Mouse (Mus musculus) adrenal gland, postnatal 25 days (tissue): Measurements from ENCODE around the gene Dgcr2. TPM values are rescaled to one million over a fixed set of nuclear protein-coding genes. Genes with fewer than 3 reads are reported as not detected.

Experiments used
- DNase-seq: peaks from one replicate; pipeline ENCODE4 v3.0.0; 2021; ENCODE audit warnings: mixed read lengths
- total RNA-seq: library from RNA; stranded (reverse); gene quantifications from 2 replicates; pipeline ENCODE4 v1.2.3, GENCODE M21; 2021

The Dgcr2 gene
- total RNA-seq, 1 experiment from 2014 or later: 73.0 TPM

GRCm38 (mm10) chr16:17807192-17808009, 91.0 kb downstream of the Dgcr2 start:
- peak; percentile 93 for DNase-seq

GRCm38 (mm10) chr16:17806581-17807191, 91.7 kb downstream of the Dgcr2 start:
- DNase-seq: no peak

GRCm38 (mm10) chr16:17804982-17805381, 93.4 kb downstream of the Dgcr2 start:
- DNase-seq: no peak

DNA sequence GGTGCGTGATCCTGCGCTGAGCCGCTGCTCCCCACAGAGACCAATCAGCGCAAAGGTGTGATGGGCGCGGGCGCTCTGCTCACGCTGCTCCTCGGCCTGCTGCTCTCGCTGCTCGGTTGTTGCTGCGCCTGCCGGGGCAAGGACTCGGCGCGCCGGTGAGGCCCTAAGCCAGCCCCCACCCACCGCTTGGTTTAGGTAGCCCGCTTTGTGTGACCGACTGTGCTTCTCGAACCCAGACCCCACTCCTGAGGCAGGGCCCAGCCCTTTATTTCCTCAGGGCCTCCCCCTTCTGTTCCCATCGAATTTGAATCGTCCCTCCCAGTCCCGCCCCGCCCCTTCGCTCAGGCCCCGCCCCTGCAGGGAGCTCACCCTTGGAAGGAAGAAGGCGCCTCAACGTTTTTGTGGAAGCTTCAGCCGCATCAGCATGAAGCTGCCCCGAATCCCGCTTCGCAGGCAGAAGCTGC, 93.9 kb downstream of the Dgcr2 start:
- DNase-seq: peak; percentile 52

- no peak for DNase-seq
Measured at GRCm38 (mm10) chr16:17803675-17804448, 94.5 kb downstream of the Dgcr2 start.

DNA sequence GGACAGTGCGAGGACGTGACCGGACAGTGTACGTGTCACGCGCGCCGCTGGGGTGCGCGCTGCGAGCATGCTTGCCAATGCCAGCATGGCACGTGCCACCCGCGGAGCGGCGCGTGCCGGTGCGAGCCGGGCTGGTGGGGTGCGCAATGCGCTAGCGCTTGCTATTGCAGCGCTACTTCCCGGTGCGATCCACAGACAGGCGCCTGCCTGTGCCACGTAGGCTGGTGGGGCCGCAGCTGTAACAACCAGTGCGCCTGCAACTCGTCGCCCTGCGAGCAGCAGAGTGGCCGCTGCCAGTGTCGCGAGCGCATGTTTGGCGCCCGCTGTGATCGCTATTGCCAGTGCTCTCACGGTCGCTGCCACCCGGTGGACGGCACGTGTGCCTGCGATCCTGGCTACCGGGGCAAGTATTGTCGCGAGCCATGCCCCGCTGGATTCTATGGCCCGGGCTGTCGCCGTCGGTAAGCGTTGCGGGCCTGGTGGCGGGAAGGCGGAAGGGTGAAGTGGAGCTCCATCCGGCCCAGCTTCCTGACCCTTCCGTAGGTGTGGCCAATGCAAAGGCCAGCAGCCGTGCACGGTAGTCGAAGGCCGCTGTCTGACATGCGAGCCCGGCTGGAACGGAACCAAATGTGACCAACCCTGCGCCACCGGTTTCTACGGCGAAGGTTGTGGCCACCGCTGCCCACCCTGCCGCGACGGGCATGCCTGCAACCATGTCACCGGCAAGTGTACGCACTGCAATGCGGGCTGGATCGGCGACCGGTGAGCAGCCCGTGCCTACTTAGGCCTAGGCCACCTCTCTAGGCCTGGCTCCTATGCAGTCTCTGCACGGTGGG, 95.3 kb downstream of the Dgcr2 start:
- peak; percentile 46 for DNase-seq

- no peak for DNase-seq
Measured at GRCm38 (mm10) chr16:17802456-17802838, 95.9 kb downstream of the Dgcr2 start.

GRCm38 (mm10) chr16:17801777-17802455, 96.4 kb downstream of the Dgcr2 start:
- no peak for DNase-seq

DNA sequence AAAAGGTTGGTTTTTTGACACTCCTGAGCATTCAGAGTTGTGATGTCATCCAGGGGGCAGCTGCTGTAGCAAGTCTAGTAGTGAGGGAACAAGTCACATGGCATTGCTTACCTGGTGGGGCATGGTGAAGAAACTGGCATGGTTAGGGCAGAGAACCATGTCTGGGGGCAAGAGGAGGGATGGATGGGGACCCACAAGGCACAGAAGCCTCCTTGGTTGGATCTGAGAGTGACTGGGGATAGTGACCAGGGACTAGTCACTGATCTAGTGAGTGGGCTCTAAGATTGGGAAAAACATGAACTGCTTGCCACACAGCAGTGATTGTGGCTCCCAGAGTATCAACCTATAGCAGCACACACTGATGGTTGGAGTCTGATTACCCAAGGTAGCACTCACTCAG, 98.8 kb downstream of the Dgcr2 start:
- no peak for DNase-seq

GRCm38 (mm10) chr16:17798321-17799180, 99.8 kb downstream of the Dgcr2 start:
- DNase-seq: peak; percentile 29

DNA sequence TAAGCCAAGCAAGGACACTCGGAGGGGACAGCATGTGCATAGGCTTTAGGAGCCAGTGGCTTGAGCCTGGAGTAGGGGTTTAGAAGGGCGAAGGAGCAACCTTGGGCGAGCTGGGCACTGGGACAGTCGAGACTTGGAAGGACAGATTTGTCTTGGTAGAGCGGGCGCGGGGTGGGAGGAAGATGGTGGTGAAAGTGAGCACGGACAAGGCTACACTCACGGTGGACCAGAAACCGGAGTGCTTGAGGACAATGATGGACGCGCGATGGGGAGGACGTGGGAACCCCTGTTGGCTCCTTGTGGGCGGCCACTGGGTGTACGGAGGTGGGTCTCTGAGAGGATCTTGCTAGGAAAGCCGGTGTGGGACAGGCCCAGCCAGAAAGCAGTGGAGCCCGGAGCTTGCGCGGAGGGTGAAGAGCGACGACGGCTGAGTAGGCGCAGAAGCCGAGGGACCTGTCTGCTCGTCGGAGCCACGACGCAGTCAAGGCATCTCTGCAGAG, 100.5 kb downstream of the Dgcr2 start:
- no peak for DNase-seq

GRCm38 (mm10) chr16:17796971-17797811, 101.2 kb downstream of the Dgcr2 start, which contains the start of gene Scarf2:
Gene Scarf2, plus strand, starts transcription at chr16:17797282.
- DNase-seq: peak; percentile 39

- DNase-seq: no peak
Measured at GRCm38 (mm10) chr16:17796519-17796918, 101.8 kb downstream of the Dgcr2 start.

GRCm38 (mm10) chr16:17795643-17796042, 102.7 kb downstream of the Dgcr2 start:
- no peak for DNase-seq

GRCm38 (mm10) chr16:17794047-17794446, 104.3 kb downstream of the Dgcr2 start:
- DNase-seq: no peak

DNA sequence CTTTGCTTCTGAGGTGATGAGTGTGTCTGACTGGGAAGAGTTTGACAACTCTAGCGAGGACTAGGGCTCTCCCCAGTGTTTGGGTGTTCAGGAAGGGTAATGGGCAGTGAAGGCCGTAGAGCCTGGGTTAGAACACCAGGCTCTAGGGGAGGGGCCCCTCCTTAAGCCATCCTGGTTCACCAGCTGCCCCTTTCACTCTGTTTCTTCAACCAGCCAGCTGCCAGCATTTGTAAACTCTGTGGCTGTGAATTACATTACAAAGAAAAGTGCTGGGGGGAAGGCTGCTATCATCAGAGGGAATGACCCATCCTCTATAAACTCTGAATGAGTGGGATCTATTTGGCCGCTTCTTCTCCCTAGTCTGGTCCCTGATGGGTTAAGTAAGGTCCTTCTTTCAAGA, 105.6 kb downstream of the Dgcr2 start:
- DNase-seq: no peak
